Mouse (Mus musculus) spleen, postnatal 36 days (tissue): ENCODE results near the gene Nemf.

ENCODE experiments used
- DNase-seq, 2 experiments: peaks; one replicate each; pipeline ENCODE4 v3.0.0; 2022; ENCODE audit warnings: low spot score in 2 of 2, mixed read lengths in 1 of 2

The Nemf gene

GRCm38 (mm10) chr12:69306333-69306732 is 50.6 kb downstream of the Nemf start:
- no peak for DNase-seq

- DNase-seq: no peak
Observed at GRCm38 (mm10) chr12:69304051-69304450, 52.9 kb downstream of the Nemf start.

DNA sequence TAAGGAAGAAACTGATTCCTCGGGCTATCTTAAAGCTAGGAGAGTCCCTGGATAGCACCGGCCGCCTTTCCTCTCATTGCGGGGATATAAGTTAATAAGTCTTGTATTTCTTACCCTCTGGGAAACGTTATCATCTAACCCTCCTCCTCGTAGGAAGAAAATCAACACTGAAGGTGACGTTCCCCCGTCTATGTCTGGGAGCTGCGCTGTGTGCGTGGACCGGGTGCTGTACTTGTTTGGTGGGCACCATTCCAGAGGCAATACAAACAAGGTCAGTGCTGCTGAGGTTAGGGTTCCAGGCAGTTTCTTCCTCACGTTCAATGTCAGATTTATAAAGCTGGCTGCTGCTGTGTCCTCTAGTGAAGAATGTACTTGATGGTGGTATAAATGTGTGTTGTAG is 54.8 kb downstream of the Nemf start:
- no peak for DNase-seq

DNA sequence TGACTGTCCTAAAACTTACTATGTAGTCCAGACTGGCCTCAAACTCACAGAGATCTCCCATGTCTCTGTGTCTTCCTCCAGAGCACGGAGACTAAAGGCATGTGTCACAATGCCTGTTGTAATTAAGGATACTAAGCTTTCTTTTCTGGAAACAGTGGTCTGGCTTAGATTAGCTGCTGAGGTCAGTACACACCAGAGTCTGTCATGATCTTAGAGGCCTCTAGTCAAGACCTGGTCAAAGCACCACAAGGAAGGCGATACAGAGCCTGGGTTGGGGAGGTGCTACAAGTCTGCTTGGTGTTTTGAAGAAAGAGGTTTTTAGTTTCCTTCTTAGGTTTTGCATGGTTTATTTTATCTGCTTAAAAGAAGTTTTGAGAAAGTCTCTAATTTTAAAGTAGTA is 56.6 kb downstream of the Nemf start:
- no peak for DNase-seq

DNA sequence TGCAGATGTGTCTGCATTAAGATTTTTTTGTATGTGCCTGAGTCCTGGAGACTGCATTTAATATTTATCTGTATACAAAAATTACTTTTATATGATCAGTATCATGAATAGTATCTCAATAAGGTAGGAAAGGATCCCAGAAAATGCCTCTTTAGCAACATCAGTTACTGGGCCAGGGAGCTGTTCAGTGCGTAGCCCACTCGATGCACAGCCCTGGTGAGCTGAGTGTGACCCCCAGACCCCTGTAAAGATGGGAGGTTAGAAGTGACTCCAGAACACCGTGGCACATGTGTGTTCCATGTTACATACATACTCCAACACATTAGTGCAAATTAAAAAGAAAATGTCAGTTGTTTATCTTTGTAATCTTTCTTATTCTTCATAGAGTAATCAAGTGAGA is 57.1 kb downstream of the Nemf start:
- no peak for DNase-seq

DNA sequence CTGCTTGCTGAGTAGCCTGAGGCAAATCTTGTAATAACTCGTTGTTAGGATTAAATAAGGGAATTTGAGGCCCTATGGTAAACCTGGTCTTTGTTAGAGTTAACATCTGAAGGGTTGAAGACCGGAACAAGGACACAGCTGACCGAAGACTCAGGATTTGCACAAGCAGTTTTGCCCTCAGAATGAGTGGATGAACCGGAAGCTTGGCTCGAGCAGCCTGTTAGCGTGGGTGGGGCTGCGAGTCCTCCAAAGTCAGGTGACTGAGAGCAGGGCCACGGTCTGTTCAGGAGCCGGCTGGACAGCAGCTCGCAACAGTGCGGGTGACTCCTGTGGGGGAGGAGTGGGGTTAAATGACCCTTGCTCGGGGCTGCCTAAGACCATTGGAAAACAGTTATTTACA is 57.7 kb downstream of the Nemf start:
- no peak for DNase-seq

- no peak for DNase-seq
Observed at GRCm38 (mm10) chr12:69298281-69298680, 58.7 kb downstream of the Nemf start.

GRCm38 (mm10) chr12:69297411-69298150 is 59.4 kb downstream of the Nemf start:
- no peak for DNase-seq

GRCm38 (mm10) chr12:69296511-69297410 is 60.2 kb downstream of the Nemf start, which contains the start of gene Klhdc2:
Gene Klhdc2 (plus strand): TSS chr12:69296681.
- peak; percentile 72 to 76 for DNase-seq

DNA sequence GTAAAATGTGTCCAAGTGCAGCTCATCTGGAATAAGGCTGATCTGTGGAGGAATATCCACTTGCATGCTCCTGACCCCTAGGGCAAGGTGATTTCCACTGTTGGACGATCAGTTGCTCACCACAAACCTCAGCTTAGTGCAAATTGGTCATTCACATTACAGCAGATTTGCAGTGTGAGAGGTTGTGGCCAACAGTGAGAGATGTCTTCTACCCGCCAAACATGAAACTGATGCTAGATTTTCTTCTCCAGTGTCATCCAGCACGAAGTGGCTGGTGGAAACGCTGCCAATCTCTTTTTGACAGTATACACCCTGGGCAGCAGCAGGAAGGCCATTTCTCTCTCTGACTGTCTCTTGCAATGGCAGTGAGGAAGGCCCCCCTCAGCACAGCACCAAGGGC is 61.3 kb downstream of the Nemf start:
- DNase-seq: no peak

DNA sequence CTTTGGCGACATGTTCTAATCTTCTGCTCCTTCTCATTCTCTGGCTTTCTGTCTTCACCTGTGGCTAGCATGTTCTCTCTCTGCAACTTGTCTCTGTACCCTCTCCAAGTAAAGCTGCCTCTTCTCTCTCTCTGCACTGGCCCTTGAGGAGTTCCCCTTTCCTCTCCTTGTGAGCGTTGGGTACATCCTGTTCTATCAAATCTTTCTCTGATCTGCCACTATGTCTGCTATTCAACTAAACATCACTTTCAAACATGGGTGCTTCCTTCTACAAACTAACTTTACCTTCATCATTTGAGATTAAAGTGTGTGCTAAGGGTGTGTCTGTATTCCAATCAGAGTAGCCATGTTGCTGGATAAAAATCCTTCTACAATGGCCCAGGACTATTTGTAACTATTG is 62.0 kb downstream of the Nemf start:
- peak; percentile 18 to 23 for DNase-seq

- peak; percentile 58 to 77 for DNase-seq
Observed at GRCm38 (mm10) chr12:69293815-69294214, 63.1 kb downstream of the Nemf start.

GRCm38 (mm10) chr12:69292401-69292800 is 64.6 kb downstream of the Nemf start:
- no peak for DNase-seq

DNA sequence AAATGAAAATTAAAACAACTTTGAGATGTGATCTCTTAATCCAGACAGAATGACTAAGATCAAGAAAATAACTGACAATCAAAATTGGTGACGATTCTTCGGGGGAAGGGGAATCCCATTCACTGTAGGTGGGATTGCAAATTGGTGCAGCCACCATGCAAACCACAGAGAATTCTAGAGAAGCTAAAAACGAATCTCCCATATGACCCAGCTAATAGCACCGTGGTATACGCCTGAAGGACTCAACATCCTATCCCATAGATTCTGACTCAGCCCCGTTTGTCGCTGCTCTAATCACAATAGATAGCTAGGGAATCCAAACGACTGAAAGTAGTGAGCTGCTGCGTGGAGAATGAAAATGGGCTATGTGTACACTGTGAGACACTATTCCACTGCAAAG is 68.3 kb downstream of the Nemf start:
- no peak for DNase-seq

- peak; percentile 38 to 51 for DNase-seq
Observed at GRCm38 (mm10) chr12:69287535-69287934, 69.4 kb downstream of the Nemf start.

DNA sequence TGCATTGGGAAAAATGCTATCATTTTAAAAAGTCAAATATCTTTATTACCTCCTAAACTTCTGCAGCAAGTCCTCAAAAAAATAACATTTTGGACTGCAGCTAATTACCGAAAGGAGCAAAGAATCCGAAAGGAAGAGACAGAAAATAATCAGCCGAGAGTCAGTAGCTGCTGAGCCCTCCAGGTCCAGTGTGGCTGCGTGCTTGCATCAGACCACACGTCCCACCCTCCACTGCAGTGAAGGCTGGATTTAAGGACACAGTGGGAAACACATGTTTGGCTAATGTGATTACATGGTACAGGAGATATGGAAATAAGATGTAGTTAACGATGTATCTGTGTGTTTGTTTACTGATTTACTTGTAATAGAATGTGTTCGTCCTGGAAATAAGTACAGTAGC is 73.8 kb downstream of the Nemf start:
- DNase-seq: no peak

GRCm38 (mm10) chr12:69280915-69281314 is 76.0 kb downstream of the Nemf start:
- no peak for DNase-seq

DNA sequence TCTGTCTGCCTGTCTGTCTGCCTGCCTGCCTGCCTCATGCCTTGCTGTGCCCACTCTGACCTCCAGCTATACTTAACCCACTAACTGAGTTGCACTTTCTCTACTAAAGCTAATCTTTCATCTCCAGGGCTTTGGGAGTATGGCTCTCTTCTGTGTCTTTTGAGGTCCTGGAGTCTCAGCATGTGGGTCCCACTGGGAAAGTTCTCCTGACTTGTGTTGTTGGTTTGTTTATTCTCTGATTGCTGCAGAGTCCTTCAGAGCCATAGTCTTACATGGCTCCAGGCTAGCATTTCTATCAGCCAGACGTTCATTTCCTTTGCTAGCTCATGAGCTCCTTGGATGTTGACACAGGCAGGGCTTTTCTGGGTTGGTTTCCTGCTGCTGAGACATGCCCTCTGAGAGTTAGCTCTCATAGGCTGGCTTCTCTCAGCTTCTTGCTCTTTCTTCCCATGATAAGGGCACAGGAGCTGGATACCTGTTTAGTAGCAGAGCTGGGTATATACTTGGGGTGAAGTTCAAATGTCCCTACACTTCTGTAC is 77.0 kb downstream of the Nemf start:
- no peak for DNase-seq

GRCm38 (mm10) chr12:69268956-69269355 is 88.0 kb downstream of the Nemf start:
- no peak for DNase-seq

DNA sequence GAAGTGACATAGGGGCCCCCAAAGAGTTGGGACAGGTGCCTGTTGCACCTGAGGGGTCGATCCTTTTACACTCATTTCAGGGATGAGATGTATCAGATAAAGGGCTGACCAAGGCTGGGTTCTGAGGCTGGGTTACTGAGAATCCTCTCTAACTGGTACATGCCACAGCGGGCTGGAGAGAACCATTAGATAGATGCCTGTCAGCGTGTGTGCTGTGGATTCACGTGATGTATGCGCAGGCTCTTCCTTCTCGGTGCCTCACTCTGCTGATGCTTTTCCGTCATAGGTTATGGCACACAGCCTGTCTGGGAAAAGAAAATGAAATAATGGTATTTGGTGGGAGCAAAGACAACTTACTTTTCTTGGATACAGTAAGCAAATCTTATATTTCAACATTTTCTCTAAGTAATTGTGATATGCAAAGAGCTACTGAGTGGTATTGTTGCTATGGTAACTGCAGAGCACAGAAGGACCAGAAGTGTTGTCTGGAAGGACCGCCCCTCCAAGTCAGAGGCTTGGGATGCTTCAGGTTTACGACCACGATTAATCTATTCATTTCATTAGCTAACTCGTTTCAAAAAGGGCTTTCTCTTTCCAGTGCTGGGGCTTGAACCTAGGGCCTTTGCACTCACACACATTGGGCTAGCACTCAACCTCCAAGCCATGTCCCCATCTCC is 88.9 kb downstream of the Nemf start:
- no peak for DNase-seq

GRCm38 (mm10) chr12:69265031-69265430 is 91.9 kb downstream of the Nemf start:
- DNase-seq: no peak

GRCm38 (mm10) chr12:69262251-69262650 is 94.7 kb downstream of the Nemf start:
- no peak for DNase-seq
